Mouse (Mus musculus) hindbrain, embryonic 12.5 days (tissue): ENCODE data around the gene Ubxn1. TPM values are rescaled to one million over a fixed set of nuclear protein-coding genes. Genes with fewer than 3 reads are reported as not detected.

ENCODE experiments used
- ATAC-seq: fragments of 200-750 bp; cut with Nextera tagmentation; 2 replicates; pipeline ENCODE4 v1.8.0; 2017; ENCODE audit warnings: moderate TSS enrichment; ENCODE audit not compliant: low FRiP score
- H3K27ac ChIP-seq: fragments of 300-500 bp; sonication (generic); 2 replicates; pipeline ENCODE4 v1.5.1; 2016; ENCODE audit warnings: mild to moderate bottlenecking
- H3K27me3 ChIP-seq: fragments of 300-500 bp; sonication (generic); 2 replicates; pipeline ENCODE4 v1.6.1; 2016; ENCODE audit warnings: mild to moderate bottlenecking
- H3K36me3 ChIP-seq: fragments of 300-500 bp; sonication (generic); 2 replicates; pipeline ENCODE4 v1.6.1; 2016; ENCODE audit warnings: mild to moderate bottlenecking
- H3K4me1 ChIP-seq: fragments of 300-500 bp; sonication (generic); 2 replicates; pipeline ENCODE4 v1.6.1; 2016
- H3K4me2 ChIP-seq: fragments of 300-500 bp; sonication (generic); replicated peaks from 2 replicates; pipeline ENCODE4 v1.6.1; 2016; ENCODE audit warnings: mild to moderate bottlenecking
- H3K4me3 ChIP-seq: fragments of 300-500 bp; sonication (generic); 2 replicates; pipeline ENCODE4 v1.5.1; 2016; ENCODE audit warnings: mild to moderate bottlenecking
- H3K9ac ChIP-seq: fragments of 300-500 bp; sonication (generic); 2 replicates; pipeline ENCODE4 v1.6.1; 2016; ENCODE audit warnings: mild to moderate bottlenecking, moderate library complexity
- H3K9me3 ChIP-seq: fragments of 300-500 bp; sonication (generic); replicated peaks from 2 replicates; pipeline ENCODE4 v1.6.1; 2016; ENCODE audit warnings: mild to moderate bottlenecking
- WGBS: fragments of 180-500 bp; shearing (Covaris S2); methylation state at CpG from one replicate; pipeline ENCODE4 v1.1.7; 2016; 5-methylcytosine and 5-hydroxymethylcytosine counted together
- microRNA-seq: library from miRNA; unstranded; fragments of <30 nt; microRNA quantifications from one replicate; pipeline ENCODE4, GENCODE M21; 2017
- polyA plus RNA-seq: library from polyadenylated mRNA; unstranded; fragments of >200 nt; fragmentation: Nextera tagmentation; extraction: Ambion mirVana; gene quantifications from 2 replicates; pipeline ENCODE4 v1.2.1, GENCODE M21; 2016

Ubxn1 gene
- polyA plus RNA-seq, 1 experiment from 2014 or later: 166 TPM

- ATAC-seq: peak; percentile 15; the same call in 1 of the 2 replicates
- peak overlapping the region; percentile 82 for H3K27ac ChIP-seq
Observed at GRCm38 (mm10) chr19:8919684-8920072, 48.4 kb downstream of the Ubxn1 start.

GRCm38 (mm10) chr19:8920073-8920736, 48.9 kb downstream of the Ubxn1 start, which contains the start of gene B3gat3:
TSS of gene B3gat3 (plus strand) at chr19:8920374.
- Histone ChIP-seq H3K9me3 (no peaks in the 10 kb centered on the region), H3K36me3 (peaks cover 27% of the 10 kb centered on the region), H3K4me1 (peaks cover 13% of the 10 kb centered on the region; the same call in 1 of the 2 replicates), H3K4me3 (peak within 1 kb of the TSS; percentile 69), H3K9ac (peak within 1 kb of the TSS; percentile 77), H3K27me3 (no peaks in the 10 kb centered on the region), H3K4me2 (peak within 1 kb of the TSS; percentile 75), H3K27ac (peak within 1 kb of the TSS; percentile 82)
- WGBS: 3% methylated on average over 47 of the region's 50 CpGs
- ATAC-seq: peak; percentile 99

More at GRCm38 (mm10) chr19:8919684-8920072, 48.4 kb downstream of the Ubxn1 start:
- Histone ChIP-seq H3K4me3 (peak overlapping the region; percentile 69), H3K9ac (no peak overlapping the region), H3K9me3 (no peaks in the 10 kb centered on the region), H3K4me1 (peaks cover 13% of the 10 kb centered on the region; the same call in 1 of the 2 replicates), H3K36me3 (peaks cover 31% of the 10 kb centered on the region), H3K27me3 (no peaks in the 10 kb centered on the region), H3K4me2 (peak overlapping the region; percentile 75)
- 66% methylated on average over 6 of the region's 6 CpGs for WGBS

GRCm38 (mm10) chr19:8920836-8921291, 49.6 kb downstream of the Ubxn1 start:
- Histone ChIP-seq H3K4me3 (peak overlapping the region; percentile 69), H3K9ac (peak overlapping the region; percentile 77), H3K4me2 (peak overlapping the region; percentile 75), H3K36me3 (peaks cover 27% of the 10 kb centered on the region), H3K27ac (peak overlapping the region; percentile 82), H3K4me1 (peaks cover 13% of the 10 kb centered on the region; the same call in 1 of the 2 replicates), H3K9me3 (no peaks in the 10 kb centered on the region), H3K27me3 (no peaks in the 10 kb centered on the region)
- 2% methylated on average over 6 of the region's 6 CpGs for WGBS
- ATAC-seq: no peak; the same call in 1 of the 2 replicates

GRCm38 (mm10) chr19:8921741-8922140, 50.4 kb downstream of the Ubxn1 start:
- H3K4me3 ChIP-seq: no peak overlapping the region
- peaks cover 13% of the 10 kb centered on the region; the same call in 1 of the 2 replicates for H3K4me1 ChIP-seq
- no peak for ATAC-seq
- H3K27ac ChIP-seq: no peak overlapping the region
- 0 out of 2 replicates have a peak overlapping the region, but pooled peaks have one; percentile 77 for H3K9ac ChIP-seq
- H3K9me3 ChIP-seq: no peaks in the 10 kb centered on the region
- WGBS: 79% methylated on average over 9 of the region's 9 CpGs
- peak overlapping the region; percentile 75; the same call in 1 of the 2 replicates for H3K4me2 ChIP-seq
- no peaks in the 10 kb centered on the region for H3K27me3 ChIP-seq
- H3K36me3 ChIP-seq: peaks cover 25% of the 10 kb centered on the region

Small RNA genes lying within 50 kb of the gene (microRNA-seq; reads per million reads assigned to microRNA genes)
- gene Mir5136: not detected

Other genes with a start within 250 kb of the Ubxn1 start
- gene Chrm1, start 207.7 kb upstream of the Ubxn1 start, polyA plus RNA-seq: 0.61 and 0.94 TPM in 2 replicates
- 126 and 127 TPM in 2 replicates for gene Slc3a2, start 148.1 kb upstream of the Ubxn1 start, polyA plus RNA-seq
- 72.6 and 73.3 TPM in 2 replicates for gene Wdr74, start 135.7 kb upstream of the Ubxn1 start, polyA plus RNA-seq
- gene 1700092M07Rik, start 130.8 kb upstream of the Ubxn1 start, polyA plus RNA-seq: 2.4 and 4.5 TPM in 2 replicates
- 128 and 132 TPM in 2 replicates for gene Stx5a, start 130.1 kb upstream of the Ubxn1 start, polyA plus RNA-seq
- 190 and 196 TPM in 2 replicates for gene Nxf1, start 114.4 kb upstream of the Ubxn1 start, polyA plus RNA-seq
- 189 and 213 TPM in 2 replicates for gene Tmem223, start 100.5 kb upstream of the Ubxn1 start, polyA plus RNA-seq
- 36.9 and 39.7 TPM in 2 replicates for gene Tmem179b, start 97.0 kb upstream of the Ubxn1 start, polyA plus RNA-seq
- gene Taf6l, start 85.1 kb upstream of the Ubxn1 start, polyA plus RNA-seq: 31.8 and 32.4 TPM in 2 replicates
- gene Polr2g, start 72.9 kb upstream of the Ubxn1 start, polyA plus RNA-seq: 146 and 149 TPM in 2 replicates
- gene Zbtb3, start 68.9 kb upstream of the Ubxn1 start, polyA plus RNA-seq: 6.5 and 7.4 TPM in 2 replicates
- gene Ttc9c, start 52.2 kb upstream of the Ubxn1 start, polyA plus RNA-seq: 55.6 and 61.4 TPM in 2 replicates
- gene Hnrnpul2, start 51.5 kb upstream of the Ubxn1 start, polyA plus RNA-seq: 6.2 and 6.8 TPM in 2 replicates
- gene AC129217.1, start 41.7 kb upstream of the Ubxn1 start, polyA plus RNA-seq: not detected in 2 replicates
- gene Bscl2, start 34.0 kb upstream of the Ubxn1 start, polyA plus RNA-seq: 65.8 and 66.1 TPM in 2 replicates
- 171 and 176 TPM in 2 replicates for gene Gng3, start 32.3 kb upstream of the Ubxn1 start, polyA plus RNA-seq
- 0.49 and 0.82 TPM in 2 replicates for gene Lrrn4cl, start 20.7 kb upstream of the Ubxn1 start, polyA plus RNA-seq
- 62.1 and 64.7 TPM in 2 replicates for gene Uqcc3, start 9.4 kb downstream of the Ubxn1 start, polyA plus RNA-seq
- gene Lbhd1, start 12.2 kb downstream of the Ubxn1 start, polyA plus RNA-seq: 69.0 and 69.5 TPM in 2 replicates
- not detected in 2 replicates for gene Gm49403, start 12.4 kb downstream of the Ubxn1 start, polyA plus RNA-seq
- gene 1810009A15Rik, start 17.4 kb downstream of the Ubxn1 start, polyA plus RNA-seq: 74.3 and 87.4 TPM in 2 replicates
- gene Gm49416, start 17.4 kb downstream of the Ubxn1 start, polyA plus RNA-seq: not detected in 2 replicates
- 43.4 and 45.2 TPM in 2 replicates for gene Ints5, start 21.5 kb downstream of the Ubxn1 start, polyA plus RNA-seq
- 114 and 118 TPM in 2 replicates for gene Ganab, start 26.6 kb downstream of the Ubxn1 start, polyA plus RNA-seq
- 79.6 and 82.8 TPM in 2 replicates for gene B3gat3, start 48.9 kb downstream of the Ubxn1 start, polyA plus RNA-seq
- 1.8 and 3.2 TPM in 2 replicates for gene Rom1, start 57.9 kb downstream of the Ubxn1 start, polyA plus RNA-seq
- gene Eml3, start 58.1 kb downstream of the Ubxn1 start, polyA plus RNA-seq: 17.0 and 17.1 TPM in 2 replicates
- 174 and 185 TPM in 2 replicates for gene Mta2, start 70.4 kb downstream of the Ubxn1 start, polyA plus RNA-seq
- gene Tut1, start 82.4 kb downstream of the Ubxn1 start, polyA plus RNA-seq: 32.3 and 35.7 TPM in 2 replicates
- gene Eef1g, start 95.5 kb downstream of the Ubxn1 start, polyA plus RNA-seq: 352 and 372 TPM in 2 replicates
- 12.7 and 15.4 TPM in 2 replicates for gene Ahnak, start 117.8 kb downstream of the Ubxn1 start, polyA plus RNA-seq
- gene Scgb1a1, start 216.5 kb downstream of the Ubxn1 start, polyA plus RNA-seq: not detected in 2 replicates